In the genomic region with DNA sequence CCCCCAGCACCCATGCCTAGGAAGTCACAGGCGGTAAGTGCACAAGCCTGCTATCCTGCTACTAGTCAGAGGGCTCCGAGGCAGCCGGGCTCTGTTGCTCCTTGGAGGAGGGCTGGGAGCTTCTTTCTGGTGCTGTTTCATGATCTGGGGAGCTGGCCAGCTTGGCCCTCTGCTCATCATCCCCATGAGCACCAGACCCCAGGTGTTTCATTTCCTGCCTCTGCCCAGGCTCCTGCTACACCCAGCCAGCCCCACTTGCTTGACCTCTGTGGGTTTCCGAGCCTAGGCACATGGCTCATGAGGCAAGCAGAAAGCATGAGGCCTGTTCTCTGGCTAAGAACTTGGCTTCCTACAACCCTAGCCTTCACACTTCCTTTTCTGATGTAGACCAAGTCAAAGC, we compare ENCODE assay signal across 19 mouse cellular contexts. TPM values are rescaled to one million over a fixed set of nuclear protein-coding genes. Genes with fewer than 3 reads are reported as not detected.
A peak's percentile ranks its signal among the peaks of the same experiment; 100 is the strongest.
DNase-seq lines count a peak whose midpoint lies in the region; ATAC-seq and TF ChIP-seq lines count a peak whose summit lies in the region.
"Had no signal": no experiment of that assay in that cellular context is flagged by ENCODE, and none has a peak within 500 bp of the region (broad histone marks: within the 10 kb centered on the region; RNA-seq: fewer than 3 reads in every experiment).

No protein-coding gene starts in this region.

- no peak overlapping the region for H3K4me2 ChIP-seq in liver, embryonic 15.5 days
- H3K4me2 ChIP-seq in intestine, embryonic 16.5 days (ENCODE audit: low read depth, low read length): no peak overlapping the region
- H3K4me2 ChIP-seq in kidney, embryonic 14.5 days (replicated peaks; ENCODE audit: low read depth, low read length): no peak overlapping the region
- H3K4me2 ChIP-seq: forebrain, embryonic 13.5 days; hindbrain, embryonic 12.5 days had no signal

- H3K79me2 ChIP-seq in heart, adult 2 months (replicated peaks; ENCODE audit: control insufficient read depth, insufficient read depth, low read length): no peaks in the 10 kb centered on the region

- no peak for TF ChIP-seq CTCF in heart, adult 2 months (IDR thresholded peaks at IDR 0.05)

- H3K4me3 ChIP-seq in heart, adult 2 months: no peak overlapping the region
- H3K4me3 ChIP-seq in liver, embryonic 15.5 days (replicated peaks): no peak overlapping the region
- H3K4me3 ChIP-seq in brown adipose tissue, adult 24 weeks (ENCODE audit: insufficient read depth, low read depth, low read length): no peak overlapping the region
- no peak overlapping the region for H3K4me3 ChIP-seq in intestine, embryonic 16.5 days (ENCODE audit: low read length)
- no peak overlapping the region for H3K4me3 ChIP-seq in kidney, embryonic 14.5 days (ENCODE audit: low read length)
- H3K4me3 ChIP-seq: embryonic facial prominence, embryonic 10.5 days; forebrain, embryonic 13.5 days; hindbrain, embryonic 12.5 days had no signal

- TF ChIP-seq EP300 in heart, adult 2 months (IDR thresholded peaks at IDR 0.05; ENCODE audit: insufficient read depth, low read depth, low read length): no peak

- DNase-seq in heart, adult 2 months: no peak
- no peak for DNase-seq in heart, adult 18-20 months
- DNase-seq in liver: no peak
- DNase-seq: adrenal gland, adult 8-10 months; adrenal gland, postnatal 36 days; cerebellum, adult 11 months; cerebellum, adult 9-11 months; forebrain, postnatal 0 days; gastrocnemius, postnatal 10 days; heart, postnatal 4 days had no signal

- peaks cover 15% of the 10 kb centered on the region for H3K4me1 ChIP-seq in heart, adult 2 months (ENCODE audit: control insufficient read depth, insufficient read depth, low read length)
- H3K4me1 ChIP-seq in liver, embryonic 15.5 days (replicated peaks): peaks cover 18% of the 10 kb centered on the region
- H3K4me1 ChIP-seq in brown adipose tissue, adult 24 weeks (ENCODE audit: control insufficient read depth, insufficient read depth, insufficient read length, low read length): peaks cover 19% of the 10 kb centered on the region
- peaks cover 7% of the 10 kb centered on the region; the same call in 1 of the 2 replicates for H3K4me1 ChIP-seq in intestine, embryonic 16.5 days (ENCODE audit: control insufficient read depth, insufficient read depth, low read length)
- H3K4me1 ChIP-seq in kidney, embryonic 14.5 days (ENCODE audit: control insufficient read depth, insufficient read depth, low read length): no peaks in the 10 kb centered on the region
- H3K4me1 ChIP-seq: embryonic facial prominence, embryonic 10.5 days; forebrain, embryonic 13.5 days; hindbrain, embryonic 12.5 days had no signal

- no peaks in the 10 kb centered on the region for H3K9me3 ChIP-seq in liver, embryonic 15.5 days (replicated peaks)
- no peaks in the 10 kb centered on the region for H3K9me3 ChIP-seq in intestine, embryonic 16.5 days (ENCODE audit: control insufficient read depth, low read length)
- no peaks in the 10 kb centered on the region for H3K9me3 ChIP-seq in kidney, embryonic 14.5 days (ENCODE audit: control insufficient read depth, low read length)
- H3K9me3 ChIP-seq: embryonic facial prominence, embryonic 10.5 days; forebrain, embryonic 13.5 days; G1E; hindbrain, embryonic 12.5 days had no signal

- no peak for ATAC-seq in liver, embryonic 15.5 days (ENCODE audit: insufficient read depth)
- ATAC-seq in intestine, embryonic 16.5 days: peak; percentile 12
- no peak for ATAC-seq in kidney, embryonic 14.5 days (ENCODE audit: low FRiP score, low TSS enrichment)
- ATAC-seq: inflammation-experienced regulatory T-cells, adult 6 months had no signal

- peaks cover 7% of the 10 kb centered on the region for H3K36me3 ChIP-seq in heart, adult 2 months (ENCODE audit: control insufficient read depth, insufficient read depth, low read length)
- peaks cover 6% of the 10 kb centered on the region for H3K36me3 ChIP-seq in liver, embryonic 15.5 days (replicated peaks)
- H3K36me3 ChIP-seq in intestine, embryonic 16.5 days (ENCODE audit: control insufficient read depth, insufficient read depth, low read length): no peaks in the 10 kb centered on the region; the same call in none of the 2 replicates
- H3K36me3 ChIP-seq in kidney, embryonic 14.5 days (ENCODE audit: control insufficient read depth, insufficient read depth, low read length): peaks cover 42% of the 10 kb centered on the region; the same call in 1 of the 2 replicates

- no peak overlapping the region for H3K9ac ChIP-seq in heart, adult 2 months (ENCODE audit: low read depth, low read length)
- H3K9ac ChIP-seq in liver, embryonic 15.5 days: no peak overlapping the region
- no peak overlapping the region for H3K9ac ChIP-seq in intestine, embryonic 16.5 days (ENCODE audit: low read depth, low read length)
- no peak overlapping the region for H3K9ac ChIP-seq in kidney, embryonic 14.5 days (ENCODE audit: low read depth, low read length)
- H3K9ac ChIP-seq: forebrain, embryonic 13.5 days; forebrain, postnatal 0 days; hindbrain, embryonic 12.5 days had no signal

- 73% methylated on average over 4 of the region's 4 CpGs for WGBS in heart, adult 2 months
- 87% methylated on average over 4 of the region's 4 CpGs for WGBS in liver, embryonic 15.5 days (ENCODE audit: insufficient replicate concordance)
- WGBS in intestine, embryonic 16.5 days: 77% methylated on average over 4 of the region's 4 CpGs
- WGBS in kidney, embryonic 14.5 days: 88% methylated on average over 4 of the region's 4 CpGs

- intact Hi-C loops in heart, adult 2 months (cut with DNase I): loop anchor here (2.0 to 5.0 kb wide), 3 partner anchors 39 to 188 kb away; no protein-coding TSS in a partner anchor

- H3K27me3 ChIP-seq in heart, adult 2 months (ENCODE audit: control insufficient read depth, insufficient read depth, low read length): no peaks in the 10 kb centered on the region
- H3K27me3 ChIP-seq in liver, embryonic 15.5 days: no peaks in the 10 kb centered on the region
- H3K27me3 ChIP-seq in intestine, embryonic 16.5 days (replicated peaks; ENCODE audit: control insufficient read depth, insufficient read depth, low read length): no peaks in the 10 kb centered on the region
- H3K27me3 ChIP-seq in kidney, embryonic 14.5 days (ENCODE audit: control insufficient read depth, insufficient read depth, low read length): no peaks in the 10 kb centered on the region
- H3K27me3 ChIP-seq: forebrain, embryonic 13.5 days; hindbrain, embryonic 12.5 days had no signal

- no peak for TF ChIP-seq POLR2A in heart, adult 2 months (IDR thresholded peaks at IDR 0.05; ENCODE audit: insufficient read depth, low read depth, low read length)

- peak overlapping the region; percentile 94 for H3K27ac ChIP-seq in heart, adult 2 months
- H3K27ac ChIP-seq in liver, embryonic 15.5 days (replicated peaks): 0 out of 2 replicates have a peak overlapping the region, but pooled peaks have one; percentile 14
- H3K27ac ChIP-seq in brown adipose tissue, adult 24 weeks (replicated peaks; ENCODE audit: low read depth, low read length): peak overlapping the region; percentile 21; the same call in 1 of the 2 replicates
- H3K27ac ChIP-seq in intestine, embryonic 16.5 days (ENCODE audit: low read length): no peak overlapping the region
- no peak overlapping the region for H3K27ac ChIP-seq in kidney, embryonic 14.5 days (ENCODE audit: low read depth, low read length)
- H3K27ac ChIP-seq: embryonic facial prominence, embryonic 10.5 days; forebrain, embryonic 13.5 days; hindbrain, embryonic 12.5 days had no signal

RNA-seq across cellular contexts. Expression of a gene that starts 19.7 kb away (rescaled TPM):
- total RNA-seq in heart, adult 2 months (2021): 10 to 100 TPM; 32.5 to 39.0 TPM
- polyA plus RNA-seq in heart, adult 2 months (2012; rRNA removed): 19.3 and 30.8 TPM in 2 replicates
- total RNA-seq in heart, adult 18-20 months (2021): 10 to 100 TPM; 34.6 to 38.5 TPM
- polyA plus RNA-seq in liver, embryonic 15.5 days (2015; fragmentation: Nextera tagmentation; extraction: Ambion mirVana): 39.7 and 40.5 TPM in 2 replicates
- 28.3 and 50.8 TPM in 2 replicates for polyA plus RNA-seq in brown adipose tissue, adult 24 weeks (2012; ENCODE audit: insufficient read depth, insufficient read length, missing spikeins)
- 94.2 and 105 TPM in 2 replicates for polyA plus RNA-seq in intestine, embryonic 16.5 days (2015; fragmentation: Nextera tagmentation; extraction: Ambion mirVana)
- polyA plus RNA-seq in kidney, embryonic 14.5 days (2014; fragmentation: Nextera tagmentation; extraction: Ambion mirVana): 87.6 and 120 TPM in 2 replicates

RNA-seq across cellular contexts. Expression of a gene that starts 20.6 kb away (rescaled TPM):
- 10 to 100 TPM; 42.4 to 50.6 TPM for total RNA-seq in heart, adult 2 months (2021)
- polyA plus RNA-seq in heart, adult 2 months (2012; rRNA removed): 15.2 and 26.8 TPM in 2 replicates
- total RNA-seq in heart, adult 18-20 months (2021): 10 to 100 TPM; 43.3 to 44.6 TPM
- 19.6 and 20.3 TPM in 2 replicates for polyA plus RNA-seq in liver, embryonic 15.5 days (2015; fragmentation: Nextera tagmentation; extraction: Ambion mirVana)
- polyA plus RNA-seq in brown adipose tissue, adult 24 weeks (2012; ENCODE audit: insufficient read depth, insufficient read length, missing spikeins): 47.8 and 56.6 TPM in 2 replicates
- 40.1 and 42.5 TPM in 2 replicates for polyA plus RNA-seq in intestine, embryonic 16.5 days (2015; fragmentation: Nextera tagmentation; extraction: Ambion mirVana)
- polyA plus RNA-seq in kidney, embryonic 14.5 days (2014; fragmentation: Nextera tagmentation; extraction: Ambion mirVana): 42.9 and 43.5 TPM in 2 replicates

RNA-seq across cellular contexts. Expression of a gene that starts 50.7 kb away (rescaled TPM):
- total RNA-seq in heart, adult 2 months (2021): 10 to 100 TPM; 12.6 to 13.5 TPM
- polyA plus RNA-seq in heart, adult 2 months (2012; rRNA removed): 28.4 and 30.5 TPM in 2 replicates
- total RNA-seq in heart, adult 18-20 months (2021): 10 to 100 TPM; 12.0 to 16.0 TPM
- 39.6 and 41.8 TPM in 2 replicates for polyA plus RNA-seq in liver, embryonic 15.5 days (2015; fragmentation: Nextera tagmentation; extraction: Ambion mirVana)
- 84.5 and 100 TPM in 2 replicates for polyA plus RNA-seq in brown adipose tissue, adult 24 weeks (2012; ENCODE audit: insufficient read depth, insufficient read length, missing spikeins)
- 82.5 and 92.3 TPM in 2 replicates for polyA plus RNA-seq in intestine, embryonic 16.5 days (2015; fragmentation: Nextera tagmentation; extraction: Ambion mirVana)
- 74.6 and 75.2 TPM in 2 replicates for polyA plus RNA-seq in kidney, embryonic 14.5 days (2014; fragmentation: Nextera tagmentation; extraction: Ambion mirVana)

Comparison
In these comparisons a context has a peak if more than half of its experiments do, and no peak if none do; other contexts are left out.
1. H3K27ac ChIP-seq: peak in heart, adult 2 months (single experiment), liver, embryonic 15.5 days (single experiment) and brown adipose tissue, adult 24 weeks (single experiment); none in intestine, embryonic 16.5 days (single experiment) and kidney, embryonic 14.5 days (single experiment).